Mouse (Mus musculus) 3T3-L1 (cell line): ENCODE measurements around the gene Nmrk2.
A peak's percentile ranks its signal among the peaks of the same experiment; 100 is the strongest.

Experiments used
- DNase-seq: peaks from one replicate; pipeline ENCODE4 v3.0.0-alpha.2; 2015; ENCODE audit warnings: low read depth, low spot score

The Nmrk2 gene

DNA sequence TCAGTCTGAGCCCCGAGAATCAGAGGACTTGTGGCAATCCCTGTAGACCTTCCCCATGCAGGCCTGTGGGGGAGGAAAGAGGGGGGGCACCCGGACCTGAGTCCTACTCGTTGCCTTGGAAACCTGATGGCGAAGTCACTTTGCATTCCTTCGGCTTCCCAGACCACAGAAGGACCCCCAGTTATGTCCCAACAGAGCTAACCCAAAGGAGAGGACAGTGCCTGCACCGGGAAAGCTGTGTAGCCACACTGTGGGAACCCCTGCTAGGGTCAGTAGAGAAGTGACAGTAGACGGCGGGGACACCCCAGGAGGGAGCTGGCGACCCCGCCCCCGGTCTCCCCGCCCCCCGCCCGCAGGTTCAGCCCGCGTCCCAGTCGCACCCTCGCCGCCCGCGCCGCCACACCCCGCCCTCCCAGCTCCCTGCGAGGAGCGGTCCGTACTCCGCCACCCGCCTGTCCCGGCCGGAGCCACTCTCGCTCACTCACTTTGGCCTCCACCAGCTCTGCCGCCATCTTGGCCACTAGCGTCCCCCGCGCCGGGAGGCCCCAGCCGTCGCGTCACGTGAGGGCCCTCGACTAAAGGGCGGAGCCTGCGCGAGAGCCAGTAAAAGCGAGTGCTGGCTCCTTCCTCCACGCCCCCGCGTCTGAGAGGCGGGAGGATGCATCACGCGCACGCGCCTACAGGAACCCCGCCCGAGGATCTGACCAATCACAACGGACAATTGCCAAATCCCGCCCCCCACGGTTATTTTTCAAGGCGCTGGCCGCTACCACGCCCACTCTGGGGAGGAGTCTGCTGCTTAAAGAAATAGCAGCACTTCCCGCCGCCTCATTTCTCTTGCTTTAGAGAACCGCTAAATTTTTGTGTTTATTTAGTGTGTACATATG is 34.4 kb downstream of the Nmrk2 start, which contains the start of gene Pias4:
Gene Pias4, minus strand, starts transcription at position 724 of the 887 bp plus-strand sequence.
- peak; percentile 99 for DNase-seq

DNA sequence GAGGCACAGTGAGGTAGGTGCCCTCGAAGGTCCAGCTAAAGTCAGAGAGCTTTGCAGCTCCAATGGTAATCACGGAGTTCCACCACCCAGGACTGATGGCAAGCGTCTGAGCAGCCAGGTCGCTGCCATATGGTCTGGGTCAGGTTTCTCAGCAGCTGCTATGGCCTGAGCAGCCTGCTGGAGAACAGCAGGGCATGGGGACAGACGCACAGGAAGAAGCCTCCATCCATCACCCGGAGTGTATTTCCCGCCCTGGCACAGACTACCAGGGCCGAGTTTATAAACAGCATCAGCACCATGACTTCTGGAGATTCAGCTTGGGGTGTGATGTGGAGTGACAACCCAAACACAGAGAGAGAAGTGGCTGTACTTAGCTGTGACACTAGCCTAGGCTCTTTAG is 36.7 kb downstream of the Nmrk2 start:
- DNase-seq = no peak

DNA sequence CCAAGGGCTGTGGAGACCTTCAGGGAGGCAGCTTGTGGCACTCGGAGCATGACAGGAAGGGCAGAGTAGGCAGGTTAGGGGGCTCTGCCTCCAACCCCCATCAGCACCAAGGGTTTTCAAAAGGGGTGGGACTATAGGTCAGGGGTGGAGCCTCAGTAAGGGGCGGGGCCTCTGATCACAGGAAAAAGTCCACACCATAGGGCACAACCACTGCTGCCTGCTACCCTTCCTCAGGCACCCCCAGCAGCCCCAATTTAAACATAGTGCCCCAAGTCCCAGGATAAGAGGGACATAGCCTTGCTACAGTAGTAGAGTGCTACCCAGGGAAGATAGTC is 39.6 kb downstream of the Nmrk2 start:
- no peak for DNase-seq

DNA sequence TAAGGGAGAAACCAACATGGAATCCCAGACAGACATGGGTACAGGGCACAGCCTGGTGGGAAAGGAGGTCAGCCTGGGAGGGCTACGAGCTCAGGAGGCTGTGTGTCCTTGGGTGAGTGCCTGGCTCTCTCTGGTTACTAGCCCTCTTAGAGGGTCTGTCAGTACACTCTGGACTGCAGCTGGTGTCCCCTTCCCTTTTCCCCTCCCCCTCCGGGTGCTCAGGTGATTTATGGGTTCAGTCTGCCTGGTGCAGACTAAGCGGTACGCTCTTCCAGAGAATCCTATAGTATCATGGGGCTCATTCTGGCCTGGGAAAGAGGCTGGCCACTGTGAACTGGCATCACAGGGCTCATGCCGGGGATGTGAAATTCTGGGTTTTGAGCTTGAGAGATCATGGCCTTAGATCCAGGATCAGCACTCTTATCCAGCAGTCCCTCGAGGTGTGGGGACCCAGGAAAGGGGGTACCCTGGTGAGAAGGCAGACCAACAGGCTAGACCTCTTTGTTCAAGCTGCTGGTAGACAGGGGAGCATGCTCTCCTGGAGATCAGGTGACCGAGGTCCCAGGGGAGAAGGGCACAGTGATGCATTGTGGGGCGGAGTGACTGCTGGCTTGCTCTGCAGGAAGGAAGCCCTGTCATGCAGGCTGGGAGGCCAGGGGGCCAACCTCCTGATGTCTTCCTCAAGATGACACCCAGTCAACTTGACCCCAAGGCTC is 40.1 kb downstream of the Nmrk2 start:
- no peak for DNase-seq

DNA sequence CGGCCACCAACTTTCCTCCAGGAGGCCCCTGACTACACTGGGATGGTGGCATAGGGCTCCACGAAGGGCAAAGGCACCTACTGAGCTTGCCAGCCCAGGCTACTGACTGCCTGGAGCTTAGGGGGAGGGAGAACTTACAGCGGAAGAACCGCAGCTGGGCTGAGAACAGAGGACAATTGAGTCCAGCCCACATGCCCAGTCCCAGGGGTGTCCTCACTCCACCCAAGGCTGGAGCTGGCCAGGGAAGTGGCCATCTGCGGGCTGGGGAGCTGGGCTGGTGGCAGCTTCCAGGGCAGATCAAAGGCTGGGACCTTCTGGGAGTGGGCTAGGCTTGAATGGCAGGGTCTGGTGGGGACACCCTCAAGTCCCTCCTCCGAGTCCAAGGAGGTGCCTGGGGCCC is 47.1 kb downstream of the Nmrk2 start:
- DNase-seq = no peak

DNA sequence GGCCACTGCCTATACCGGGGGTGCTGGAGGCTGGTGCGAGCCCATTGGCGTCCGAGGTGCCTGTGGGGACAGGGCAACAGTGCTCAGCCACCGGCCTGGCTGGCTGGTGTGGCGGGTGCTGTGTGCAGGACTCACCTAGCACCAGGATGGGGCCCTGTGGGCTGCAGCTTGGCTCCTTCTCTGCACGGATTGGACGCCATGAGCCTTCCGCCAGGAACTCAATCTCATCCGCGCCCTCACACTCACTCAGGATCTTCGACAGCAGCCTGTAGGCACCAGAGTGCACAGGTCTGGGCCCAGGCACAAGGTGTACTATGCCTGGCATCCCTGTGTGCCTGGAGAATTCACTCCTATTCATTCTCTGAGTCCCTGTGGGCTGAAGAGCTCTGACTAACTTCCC is 47.5 kb downstream of the Nmrk2 start:
- DNase-seq = no peak

DNA sequence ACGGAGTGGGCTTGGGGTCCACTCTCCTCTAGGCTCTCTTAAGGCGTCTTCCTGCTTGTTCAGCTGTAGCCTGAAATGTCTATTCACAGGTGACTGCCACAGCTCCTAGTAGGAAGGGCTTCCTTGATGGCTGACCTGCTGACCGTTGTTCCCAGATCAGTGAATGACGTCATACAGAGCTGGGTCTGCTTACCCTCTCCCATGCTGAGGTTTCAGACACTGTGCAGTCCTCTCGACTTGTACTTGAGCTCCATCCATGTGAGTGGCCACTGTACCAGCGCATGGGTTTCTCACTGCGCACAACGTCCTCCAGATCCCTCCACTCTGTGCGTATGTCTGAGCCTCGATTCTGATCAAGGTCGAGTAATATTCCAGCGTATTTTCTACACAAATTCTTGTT is 49.2 kb downstream of the Nmrk2 start:
- DNase-seq = no peak

DNA sequence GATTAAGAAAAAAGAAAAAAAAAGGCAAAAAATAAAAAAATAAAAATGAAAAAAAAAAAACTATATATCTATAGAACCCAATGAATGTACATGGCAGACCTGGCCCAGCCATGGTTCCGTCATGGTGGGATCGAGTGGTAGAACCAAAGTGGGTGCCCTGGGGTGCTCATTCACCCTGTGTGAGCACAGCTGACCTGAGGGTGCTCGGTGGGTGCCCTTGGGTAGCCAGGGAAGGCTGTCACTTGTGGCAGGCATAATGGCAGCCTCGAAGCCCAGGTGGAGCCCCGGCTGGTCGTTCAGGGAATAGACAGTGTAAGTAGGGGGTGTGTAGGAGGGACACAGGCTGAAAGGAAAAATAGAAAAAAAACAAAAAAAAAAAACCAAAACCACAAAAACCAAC is 50.6 kb downstream of the Nmrk2 start:
- no peak for DNase-seq
